Mouse (Mus musculus) liver, embryonic 16.5 days (tissue): ENCODE measurements around the gene Cnn2. TPM values are rescaled to one million over a fixed set of nuclear protein-coding genes. Genes with fewer than 3 reads are reported as not detected.
A peak's percentile ranks its signal among the peaks of the same experiment; 100 is the strongest.
"Not testable (repeated sequence)": the region's sequence is repeated elsewhere in the genome, so short reads cannot be mapped to it uniquely, and the experiment has no call there.

Experiments used
- ATAC-seq: fragments of 200-750 bp; cut with Nextera tagmentation; 2 replicates; pipeline ENCODE4 v1.8.0; 2017; ENCODE audit warnings: low read depth, mild to moderate bottlenecking, moderate number of reproducible peaks, moderate library complexity
- H3K27ac ChIP-seq: fragments of 300-500 bp; sonication (generic); 2 replicates; pipeline ENCODE4 v1.5.1; 2014; ENCODE audit warnings: mild to moderate bottlenecking, low read length
- H3K27me3 ChIP-seq: fragments of 300-500 bp; sonication (generic); 2 replicates; pipeline ENCODE4 v1.6.1; 2014; ENCODE audit warnings: low read depth, low read length, mixed read lengths; ENCODE audit not compliant: control insufficient read depth, insufficient read depth
- H3K36me3 ChIP-seq: fragments of 300-500 bp; sonication (generic); 2 replicates; pipeline ENCODE4 v1.6.1; 2014; ENCODE audit warnings: mild to moderate bottlenecking; ENCODE audit not compliant: control insufficient read depth, insufficient read depth
- H3K4me1 ChIP-seq: fragments of 300-500 bp; sonication (generic); 2 replicates; pipeline ENCODE4 v1.6.1; 2014; ENCODE audit warnings: low read depth, low read length, mixed read lengths; ENCODE audit not compliant: control insufficient read depth
- H3K4me2 ChIP-seq: fragments of 300-500 bp; sonication (generic); 2 replicates; pipeline ENCODE4 v1.6.1; 2014; ENCODE audit warnings: low read depth, low read length, mixed read lengths
- H3K4me3 ChIP-seq: fragments of 300-500 bp; sonication (generic); 2 replicates; pipeline ENCODE4 v1.5.1; 2014; ENCODE audit warnings: low read depth, mild to moderate bottlenecking, low read length
- H3K9ac ChIP-seq: fragments of 300-500 bp; sonication (generic); 2 replicates; pipeline ENCODE4 v1.6.1; 2014; ENCODE audit warnings: low read depth, low read length
- H3K9me3 ChIP-seq: fragments of 300-500 bp; sonication (generic); replicated peaks from 2 replicates; pipeline ENCODE4 v1.6.1; 2016; ENCODE audit warnings: low read length; ENCODE audit not compliant: control insufficient read depth
- WGBS: fragments of 180-500 bp; shearing (Covaris S2); extraction: QIAGEN DNeasy Blood & Tissue Kit; methylation state at CpG from one replicate; pipeline ENCODE4 v1.1.7; 2014; ENCODE audit not compliant: insufficient replicate concordance; 5-methylcytosine and 5-hydroxymethylcytosine counted together
- polyA plus RNA-seq: library from polyadenylated mRNA; unstranded; fragments of >200 nt; fragmentation: Nextera tagmentation; extraction: Ambion mirVana; gene quantifications from 2 replicates; pipeline ENCODE4 v1.2.1, GENCODE M21; 2015

The Cnn2 gene
- polyA plus RNA-seq, 1 experiment from 2014 or later, result 44.9 TPM

- Histone ChIP-seq H3K4me2 (no peak overlapping the region), H3K27ac (no peak overlapping the region), H3K36me3 (peaks cover 14% of the 10 kb centered on the region; the same call in 1 of the 2 replicates), H3K9ac (no peak overlapping the region), H3K4me1 (peaks cover 16% of the 10 kb centered on the region), H3K9me3 (no peaks in the 10 kb centered on the region), H3K4me3 (no peak overlapping the region), H3K27me3 (no peaks in the 10 kb centered on the region)
- no peak for ATAC-seq
- WGBS, result 81% methylated on average over 18 of the region's 18 CpGs
These were observed 37.7 kb upstream of the Cnn2 start for GRCm38 (mm10) chr10:79950661-79951060.

- 76% methylated on average over 6 of the region's 6 CpGs for WGBS
- Histone ChIP-seq H3K4me3 (no peak overlapping the region), H3K4me2 (no peak overlapping the region), H3K27me3 (no peaks in the 10 kb centered on the region; the same call in 1 of the 2 replicates), H3K4me1 (peaks cover 6% of the 10 kb centered on the region), H3K9me3 (no peaks in the 10 kb centered on the region), H3K36me3 (peaks cover 11% of the 10 kb centered on the region; the same call in 1 of the 2 replicates), H3K27ac (no peak overlapping the region), H3K9ac (no peak overlapping the region)
- no peak for ATAC-seq
These were observed 34.4 kb upstream of the Cnn2 start for GRCm38 (mm10) chr10:79953946-79954345.

DNA sequence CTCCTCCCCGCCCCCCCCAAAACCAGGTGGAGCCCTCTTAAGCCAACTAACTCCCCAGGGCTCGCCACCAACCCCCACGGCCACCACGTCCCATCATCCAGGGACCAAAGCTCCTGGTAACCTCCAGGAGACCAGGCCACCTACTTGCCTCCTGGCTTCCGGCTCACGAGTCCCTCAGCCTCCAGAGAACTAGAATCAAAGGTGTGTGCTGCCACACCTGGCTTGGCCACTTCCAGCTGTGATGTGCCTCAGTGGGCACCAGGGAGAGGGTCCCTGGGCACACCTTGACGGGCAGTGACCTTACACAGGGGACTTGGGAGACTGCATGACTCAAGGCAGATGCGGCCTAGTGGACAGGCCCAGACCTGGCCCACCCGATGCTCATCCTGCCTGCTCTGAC, 32.7 kb upstream of the Cnn2 start:
- ATAC-seq, result no peak
- Histone ChIP-seq H3K27ac (no peak overlapping the region), H3K9me3 (no peaks in the 10 kb centered on the region), H3K4me2 (no peak overlapping the region), H3K4me3 (no peak overlapping the region), H3K4me1 (peaks cover 8% of the 10 kb centered on the region), H3K27me3 (no peaks in the 10 kb centered on the region; the same call in 1 of the 2 replicates), H3K36me3 (peaks cover 6% of the 10 kb centered on the region; the same call in 1 of the 2 replicates), H3K9ac (no peak overlapping the region)
- WGBS, result 66% methylated on average over 9 of the region's 9 CpGs

GRCm38 (mm10) chr10:79956643-79957154, 31.7 kb upstream of the Cnn2 start:
- peaks cover 16% of the 10 kb centered on the region for H3K4me1 ChIP-seq
- no peak overlapping the region for H3K4me3 ChIP-seq
- no peaks in the 10 kb centered on the region; the same call in 1 of the 2 replicates for H3K27me3 ChIP-seq
- ATAC-seq, result no peak
- peaks cover 4% of the 10 kb centered on the region; the same call in 1 of the 2 replicates for H3K36me3 ChIP-seq
- no peak overlapping the region for H3K4me2 ChIP-seq
- no peak overlapping the region for H3K9ac ChIP-seq
- H3K9me3 ChIP-seq, result no peaks in the 10 kb centered on the region
- H3K27ac ChIP-seq, result no peak overlapping the region
- WGBS, result 33% methylated on average over 4 of the region's 4 CpGs

GRCm38 (mm10) chr10:79958140-79958816, 30.1 kb upstream of the Cnn2 start:
- no peak for ATAC-seq
- Histone ChIP-seq H3K9me3 (no peaks in the 10 kb centered on the region), H3K27ac (no peak overlapping the region), H3K4me2 (peak overlapping the region; percentile 19), H3K4me1 (peaks cover 16% of the 10 kb centered on the region), H3K27me3 (no peaks in the 10 kb centered on the region; the same call in 1 of the 2 replicates), H3K4me3 (no peak overlapping the region), H3K9ac (no peak overlapping the region), H3K36me3 (peaks cover 7% of the 10 kb centered on the region; the same call in 1 of the 2 replicates)
- 16% methylated on average over 21 of the region's 21 CpGs for WGBS

DNA sequence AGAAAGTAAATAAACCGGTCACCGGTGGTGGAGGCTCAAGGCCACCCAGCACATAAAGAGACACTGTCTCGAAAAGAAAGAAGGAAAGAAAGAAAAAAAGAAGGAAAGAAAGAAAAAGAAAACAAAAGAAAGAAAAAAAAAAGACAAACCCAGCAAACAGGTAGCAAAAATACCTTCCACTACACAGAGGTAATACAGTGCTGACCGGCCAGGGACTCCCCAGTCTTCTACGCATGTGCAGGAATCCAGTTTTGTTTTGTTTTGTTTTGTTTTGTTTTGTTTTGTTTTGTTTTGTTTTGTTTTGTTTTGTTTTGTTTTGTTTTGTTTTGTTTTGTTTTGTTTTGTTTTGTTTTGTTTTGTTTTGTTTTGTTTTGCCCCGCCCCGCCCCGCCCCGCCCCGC, 29.0 kb upstream of the Cnn2 start:
- H3K9me3 ChIP-seq, H3K36me3 ChIP-seq, ATAC-seq, H3K27me3 ChIP-seq, H3K27ac ChIP-seq, H3K9ac ChIP-seq: not testable (repeated sequence)
- 26% methylated on average over 10 of the region's 10 CpGs for WGBS
- H3K4me2 ChIP-seq, result peak overlapping the region; percentile 42
- peak overlapping the region; percentile 85 for H3K4me3 ChIP-seq
- H3K4me1 ChIP-seq, result peaks cover 16% of the 10 kb centered on the region

GRCm38 (mm10) chr10:79959847-79960601, 28.4 kb upstream of the Cnn2 start, which contains the start of gene Wdr18:
Wdr18 (plus strand) TSS chr10:79960152.
- H3K27me3 ChIP-seq, result no peaks in the 10 kb centered on the region; the same call in 1 of the 2 replicates
- H3K9ac ChIP-seq, result peak within 1 kb of the TSS; percentile 77
- under 1% methylated on average over 61 of the region's 61 CpGs for WGBS
- no peaks in the 10 kb centered on the region for H3K9me3 ChIP-seq
- H3K4me3 ChIP-seq, result peak within 1 kb of the TSS; percentile 85
- peak within 1 kb of the TSS; percentile 25; the same call in 1 of the 2 replicates for H3K27ac ChIP-seq
- H3K36me3 ChIP-seq, result peaks cover 12% of the 10 kb centered on the region; the same call in 1 of the 2 replicates
- H3K4me1 ChIP-seq, result peaks cover 16% of the 10 kb centered on the region
- peak; percentile 93 for ATAC-seq
- H3K4me2 ChIP-seq, result peak within 1 kb of the TSS; percentile 90

GRCm38 (mm10) chr10:79960671-79961294, 27.6 kb upstream of the Cnn2 start:
- Histone ChIP-seq H3K4me2 (peak overlapping the region; percentile 90), H3K9me3 (no peaks in the 10 kb centered on the region), H3K9ac (peak overlapping the region; percentile 77), H3K27me3 (no peaks in the 10 kb centered on the region; the same call in 1 of the 2 replicates), H3K36me3 (peaks cover 18% of the 10 kb centered on the region), H3K4me3 (peak overlapping the region; percentile 85), H3K27ac (no peak overlapping the region), H3K4me1 (peaks cover 16% of the 10 kb centered on the region)
- ATAC-seq, result no peak
- WGBS, result 9% methylated on average over 10 of the region's 10 CpGs
